Mouse (Mus musculus) embryonic facial prominence, embryonic 13.5 days (tissue): ENCODE data around the gene Gprc5d. TPM values are rescaled to one million over a fixed set of nuclear protein-coding genes. Genes with fewer than 3 reads are reported as not detected.

Source experiments
- ATAC-seq: fragments of 200-750 bp; cut with Nextera tagmentation; 2 replicates; pipeline ENCODE4 v1.8.0; 2017; ENCODE audit warnings: low read depth; ENCODE audit not compliant: insufficient number of reproducible peaks, insufficient read depth, low FRiP score, low TSS enrichment
- H3K27ac ChIP-seq: fragments of 300-500 bp; sonication (generic); 2 replicates; pipeline ENCODE4 v1.5.1; 2015; ENCODE audit warnings: moderate library complexity, mild to moderate bottlenecking, inconsistent platforms
- H3K27me3 ChIP-seq: fragments of 300-500 bp; sonication (generic); 2 replicates; pipeline ENCODE4 v1.6.1; 2015; ENCODE audit warnings: mild to moderate bottlenecking, inconsistent platforms
- H3K36me3 ChIP-seq: fragments of 300-500 bp; sonication (generic); 2 replicates; pipeline ENCODE4 v1.6.1; 2015; ENCODE audit warnings: mild to moderate bottlenecking, inconsistent platforms
- H3K4me1 ChIP-seq: fragments of 300-500 bp; sonication (generic); 2 replicates; pipeline ENCODE4 v1.6.1; 2015; ENCODE audit warnings: inconsistent platforms
- H3K4me2 ChIP-seq: fragments of 300-500 bp; sonication (generic); 2 replicates; pipeline ENCODE4 v1.6.1; 2015; ENCODE audit warnings: moderate library complexity, mild to moderate bottlenecking, inconsistent platforms
- H3K4me3 ChIP-seq: fragments of 300-500 bp; sonication (generic); 2 replicates; pipeline ENCODE4 v1.5.1; 2015; ENCODE audit warnings: mild to moderate bottlenecking, inconsistent platforms
- H3K9ac ChIP-seq: fragments of 300-500 bp; sonication (generic); 2 replicates; pipeline ENCODE4 v1.6.1; 2015; ENCODE audit warnings: mild to moderate bottlenecking, inconsistent platforms
- H3K9me3 ChIP-seq: fragments of 300-500 bp; sonication (generic); 2 replicates; pipeline ENCODE4 v1.6.1; 2016; ENCODE audit warnings: inconsistent platforms
- WGBS: fragments of 180-500 bp; shearing (Covaris S2); methylation state at CpG from one replicate; pipeline ENCODE4 v1.1.7; 2015; ENCODE audit warnings: mixed read lengths; 5-methylcytosine and 5-hydroxymethylcytosine counted together
- polyA plus RNA-seq: library from polyadenylated mRNA; unstranded; fragments of >200 nt; fragmentation: Nextera tagmentation; extraction: Ambion mirVana; gene quantifications from 2 replicates; pipeline ENCODE4 v1.2.1, GENCODE M21; 2015

The Gprc5d gene
- polyA plus RNA-seq, 1 experiment from 2014 or later = not detected

DNA sequence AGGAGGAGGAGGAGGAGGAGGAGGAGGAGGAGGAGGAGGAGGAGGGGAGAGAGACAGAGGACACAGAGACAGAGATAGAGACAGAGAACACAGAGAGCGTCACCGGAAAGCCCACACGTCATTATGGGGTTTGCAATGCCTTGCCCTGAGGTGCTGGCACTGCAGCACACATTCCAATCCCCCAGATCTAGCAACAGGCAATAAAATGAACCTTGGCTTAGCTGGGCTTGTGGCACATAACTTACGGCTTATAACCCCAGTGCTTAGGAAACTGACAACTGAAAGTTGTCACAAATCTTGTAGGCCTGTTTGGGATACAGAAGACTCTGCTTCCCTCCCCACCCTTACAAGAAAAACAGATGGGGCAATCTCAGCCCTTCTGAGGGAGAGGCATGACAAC, 27.4 kb downstream of the Gprc5d start:
- no peak for ATAC-seq
- H3K36me3 ChIP-seq = no peaks in the 10 kb centered on the region
- H3K4me3 ChIP-seq = no peak overlapping the region
- no peak overlapping the region for H3K9ac ChIP-seq
- H3K9me3 ChIP-seq = no peaks in the 10 kb centered on the region
- 56% methylated on average over 4 of the region's 4 CpGs for WGBS
- H3K4me2 ChIP-seq = no peak overlapping the region
- H3K27ac ChIP-seq = no peak overlapping the region
- H3K27me3 ChIP-seq = no peaks in the 10 kb centered on the region
- H3K4me1 ChIP-seq = peaks cover 9% of the 10 kb centered on the region

- H3K4me2 ChIP-seq = no peak overlapping the region
- 19% methylated on average over 8 of the region's 8 CpGs for WGBS
- H3K27me3 ChIP-seq = no peaks in the 10 kb centered on the region
- no peaks in the 10 kb centered on the region for H3K36me3 ChIP-seq
- H3K4me3 ChIP-seq = no peak overlapping the region
- H3K9ac ChIP-seq = no peak overlapping the region
- no peak overlapping the region for H3K27ac ChIP-seq
- no peak for ATAC-seq
- peaks cover 9% of the 10 kb centered on the region for H3K4me1 ChIP-seq
- no peaks in the 10 kb centered on the region for H3K9me3 ChIP-seq
Observed at GRCm38 (mm10) chr6:135089786-135090185, 28.3 kb downstream of the Gprc5d start.

DNA sequence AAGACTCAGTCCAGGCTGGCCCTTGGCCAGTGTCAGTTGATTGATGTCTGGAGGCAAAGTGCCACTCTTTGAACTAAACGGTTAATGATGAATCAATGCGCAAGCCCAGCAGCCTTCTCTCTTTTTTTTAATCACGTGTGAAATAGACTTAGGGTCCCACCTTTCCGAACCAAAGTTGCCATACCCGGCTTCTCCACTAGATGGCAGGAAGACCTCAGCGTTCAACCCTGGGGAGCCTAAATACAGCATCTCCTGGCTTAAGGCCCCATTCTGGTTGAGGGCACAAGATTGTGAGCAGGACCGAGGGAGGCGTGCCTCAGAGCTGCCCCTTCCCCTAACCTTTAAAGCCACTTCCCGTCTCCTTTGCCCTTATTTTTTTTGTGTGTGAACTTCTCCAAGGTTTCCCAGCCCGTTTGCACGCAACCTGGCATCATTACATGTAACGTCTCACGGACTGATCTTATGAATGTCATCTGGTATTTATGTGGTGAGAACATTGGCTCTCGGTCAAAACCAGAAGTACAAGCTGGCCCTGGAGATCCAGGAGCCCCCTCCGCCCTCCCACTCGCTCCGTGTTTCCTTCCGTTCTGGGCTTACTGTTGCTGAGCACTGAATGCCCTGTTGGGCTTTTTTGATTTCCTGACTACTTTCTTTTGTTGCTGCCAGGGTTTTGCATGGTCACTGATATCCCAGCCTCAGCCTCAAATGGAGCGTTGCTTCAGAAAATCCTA, 30.2 kb downstream of the Gprc5d start:
- Histone ChIP-seq H3K27me3 (no peaks in the 10 kb centered on the region), H3K36me3 (no peaks in the 10 kb centered on the region), H3K4me3 (peak overlapping the region; percentile 31), H3K9me3 (no peaks in the 10 kb centered on the region), H3K9ac (no peak overlapping the region), H3K4me1 (peaks cover 9% of the 10 kb centered on the region), H3K4me2 (peak overlapping the region; percentile 59), H3K27ac (peak overlapping the region; percentile 62; the same call in 1 of the 2 replicates)
- peak; percentile 78 for ATAC-seq
- WGBS = 11% methylated on average over 19 of the region's 19 CpGs

GRCm38 (mm10) chr6:135085703-135086102, 32.4 kb downstream of the Gprc5d start:
- Histone ChIP-seq H3K27me3 (no peaks in the 10 kb centered on the region), H3K9ac (no peak overlapping the region), H3K4me2 (no peak overlapping the region), H3K9me3 (no peaks in the 10 kb centered on the region), H3K4me1 (peaks cover 9% of the 10 kb centered on the region), H3K27ac (no peak overlapping the region), H3K4me3 (no peak overlapping the region), H3K36me3 (no peaks in the 10 kb centered on the region)
- ATAC-seq = no peak
- 83% methylated on average over 1 of the region's 1 CpGs for WGBS

DNA sequence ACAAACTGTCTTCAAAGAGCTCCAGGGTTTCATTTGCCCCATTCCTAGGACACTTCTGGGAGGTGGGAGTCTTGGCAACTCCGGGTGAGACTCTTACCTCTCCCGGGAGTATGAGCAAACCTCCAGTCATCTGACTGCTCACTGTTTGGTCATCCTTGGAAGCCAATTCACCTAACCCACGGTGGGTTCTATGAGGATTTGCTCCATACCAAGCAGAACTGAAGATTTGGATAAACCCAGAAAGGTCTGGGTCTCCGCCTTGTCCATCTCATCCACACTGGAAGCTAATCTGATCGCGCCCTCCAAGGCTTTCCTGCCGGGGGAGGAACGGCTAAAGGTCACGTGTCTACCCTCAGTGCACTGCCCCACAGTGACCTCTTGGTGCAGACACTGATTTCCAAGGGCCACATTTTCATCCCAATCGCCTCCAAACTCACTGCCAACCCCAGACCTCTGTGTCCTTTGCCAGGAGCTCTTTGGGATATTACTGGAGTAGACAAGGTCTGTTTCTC, 34.0 kb downstream of the Gprc5d start:
- Histone ChIP-seq H3K9ac (no peak overlapping the region), H3K27me3 (no peaks in the 10 kb centered on the region), H3K27ac (no peak overlapping the region), H3K36me3 (no peaks in the 10 kb centered on the region), H3K4me3 (no peak overlapping the region), H3K4me2 (no peak overlapping the region), H3K4me1 (peaks cover 9% of the 10 kb centered on the region), H3K9me3 (no peaks in the 10 kb centered on the region)
- ATAC-seq = no peak
- 58% methylated on average over 10 of the region's 10 CpGs for WGBS

GRCm38 (mm10) chr6:135078420-135078819, 39.7 kb downstream of the Gprc5d start:
- Histone ChIP-seq H3K4me2 (no peak overlapping the region), H3K27me3 (no peaks in the 10 kb centered on the region), H3K9ac (no peak overlapping the region), H3K36me3 (no peaks in the 10 kb centered on the region), H3K27ac (no peak overlapping the region), H3K4me3 (no peak overlapping the region), H3K9me3 (no peaks in the 10 kb centered on the region), H3K4me1 (no peaks in the 10 kb centered on the region)
- no peak for ATAC-seq
- WGBS = 39% methylated on average over 12 of the region's 12 CpGs

- WGBS = 47% methylated on average over 3 of the region's 3 CpGs
- ATAC-seq = no peak
- no peak overlapping the region for H3K27ac ChIP-seq
Observed at GRCm38 (mm10) chr6:135076202-135076601, 41.9 kb downstream of the Gprc5d start.

DNA sequence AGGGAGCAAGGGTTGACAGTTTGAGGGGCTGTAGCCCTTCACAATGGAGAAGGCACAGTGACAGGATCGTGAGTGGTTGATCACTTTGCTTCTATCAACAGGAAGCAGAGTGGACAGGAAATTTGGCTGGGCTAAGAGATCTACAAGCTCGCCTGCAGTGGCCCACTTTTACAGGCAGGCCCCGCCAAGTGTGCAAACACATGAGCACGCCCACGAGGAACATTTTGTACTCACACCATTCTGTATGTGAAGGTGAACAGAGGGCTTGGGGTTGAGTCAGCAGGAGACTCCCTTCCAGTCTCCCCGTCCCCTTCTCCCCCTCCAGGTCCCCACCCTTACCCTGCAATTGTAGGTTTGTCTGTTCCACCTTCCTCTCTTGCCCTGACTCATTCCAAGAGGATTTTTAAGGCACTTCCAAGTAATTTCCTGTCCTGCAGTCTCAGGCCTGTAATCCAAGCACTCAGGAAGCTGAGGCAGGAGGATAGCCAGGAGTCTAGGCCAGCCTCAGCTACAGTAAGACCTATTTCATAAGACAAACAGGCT, 43.6 kb downstream of the Gprc5d start:
- H3K4me1 ChIP-seq = no peaks in the 10 kb centered on the region
- H3K27ac ChIP-seq = no peak overlapping the region
- WGBS = 75% methylated on average over 6 of the region's 6 CpGs
- H3K27me3 ChIP-seq = no peaks in the 10 kb centered on the region
- no peak overlapping the region for H3K4me2 ChIP-seq
- H3K9ac ChIP-seq = no peak overlapping the region
- no peaks in the 10 kb centered on the region for H3K9me3 ChIP-seq
- no peak for ATAC-seq
- no peak overlapping the region for H3K4me3 ChIP-seq
- H3K36me3 ChIP-seq = no peaks in the 10 kb centered on the region

More at GRCm38 (mm10) chr6:135076202-135076601, 41.9 kb downstream of the Gprc5d start:
- H3K4me3 ChIP-seq = no peak overlapping the region
- H3K36me3 ChIP-seq = no peaks in the 10 kb centered on the region
- H3K4me1 ChIP-seq = no peaks in the 10 kb centered on the region
- H3K4me2 ChIP-seq = no peak overlapping the region
- H3K27me3 ChIP-seq = no peaks in the 10 kb centered on the region
- no peaks in the 10 kb centered on the region for H3K9me3 ChIP-seq
- no peak overlapping the region for H3K9ac ChIP-seq

DNA sequence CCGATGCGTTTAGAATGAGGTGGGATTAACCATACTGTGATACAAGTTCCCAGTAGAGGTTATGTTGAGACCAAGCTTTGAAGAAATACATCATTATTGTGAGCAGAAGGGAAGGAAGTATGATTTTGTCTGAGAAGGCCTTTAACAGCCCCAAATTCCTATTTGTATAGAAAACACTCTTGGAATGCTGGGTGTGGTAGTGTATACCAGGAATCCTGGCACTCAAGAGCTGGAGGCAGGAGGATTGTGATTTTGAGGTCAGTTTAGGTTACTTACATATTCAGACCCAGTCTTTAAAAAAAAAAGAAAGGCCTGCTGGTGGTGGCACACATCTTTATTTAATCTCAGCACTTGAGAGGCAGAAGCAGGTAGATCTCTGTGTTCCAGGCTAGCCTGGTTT, 47.7 kb downstream of the Gprc5d start:
- H3K4me3 ChIP-seq = no peak overlapping the region
- H3K4me1 ChIP-seq = peaks cover 14% of the 10 kb centered on the region; the same call in 1 of the 2 replicates
- 77% methylated on average over 2 of the region's 2 CpGs for WGBS
- no peak overlapping the region for H3K9ac ChIP-seq
- no peaks in the 10 kb centered on the region for H3K36me3 ChIP-seq
- H3K27me3 ChIP-seq = peaks cover 16% of the 10 kb centered on the region
- ATAC-seq = no peak
- H3K4me2 ChIP-seq = no peak overlapping the region
- H3K27ac ChIP-seq = no peak overlapping the region
- no peaks in the 10 kb centered on the region for H3K9me3 ChIP-seq

DNA sequence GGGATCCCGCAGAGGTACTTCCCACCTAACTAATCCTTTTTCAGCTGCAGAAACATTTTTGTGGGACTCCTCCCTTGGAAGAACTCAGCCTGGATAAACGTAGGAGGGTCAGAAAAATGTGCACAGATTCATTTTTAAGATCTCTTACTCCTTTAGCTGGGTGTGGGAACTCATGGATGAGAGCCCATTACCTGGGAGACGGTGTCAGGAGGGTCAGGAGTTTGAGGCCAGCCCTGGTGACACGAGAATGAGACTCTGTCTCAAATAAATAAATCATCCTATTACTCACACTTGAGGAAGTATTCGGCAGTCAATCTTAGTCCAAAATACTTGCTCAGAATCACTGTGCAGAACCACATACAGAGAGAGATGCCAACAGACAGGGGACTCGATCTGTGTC, 48.2 kb downstream of the Gprc5d start:
- Histone ChIP-seq H3K4me1 (peaks cover 19% of the 10 kb centered on the region), H3K27ac (no peak overlapping the region), H3K4me2 (no peak overlapping the region), H3K9me3 (no peaks in the 10 kb centered on the region), H3K36me3 (no peaks in the 10 kb centered on the region), H3K27me3 (peaks cover 21% of the 10 kb centered on the region), H3K4me3 (no peak overlapping the region), H3K9ac (no peak overlapping the region)
- no peak for ATAC-seq
- 81% methylated on average over 6 of the region's 6 CpGs for WGBS

GRCm38 (mm10) chr6:135068221-135068620, 49.9 kb downstream of the Gprc5d start:
- H3K27me3 ChIP-seq = peaks cover 32% of the 10 kb centered on the region
- H3K4me2 ChIP-seq = no peak overlapping the region
- 83% methylated on average over 4 of the region's 5 CpGs for WGBS
- H3K4me1 ChIP-seq = peaks cover 19% of the 10 kb centered on the region
- H3K9ac ChIP-seq = no peak overlapping the region
- no peaks in the 10 kb centered on the region for H3K36me3 ChIP-seq
- no peak for ATAC-seq
- no peak overlapping the region for H3K27ac ChIP-seq
- H3K9me3 ChIP-seq = no peaks in the 10 kb centered on the region
- no peak overlapping the region for H3K4me3 ChIP-seq

GRCm38 (mm10) chr6:135066795-135067445, 51.2 kb downstream of the Gprc5d start:
- Histone ChIP-seq H3K9me3 (no peaks in the 10 kb centered on the region), H3K36me3 (no peaks in the 10 kb centered on the region), H3K4me2 (no peak overlapping the region), H3K9ac (no peak overlapping the region), H3K4me3 (no peak overlapping the region), H3K4me1 (peaks cover 19% of the 10 kb centered on the region), H3K27me3 (peaks cover 32% of the 10 kb centered on the region), H3K27ac (no peak overlapping the region)
- no peak for ATAC-seq
- 18% methylated on average over 6 of the region's 6 CpGs for WGBS
